Mouse (Mus musculus) stomach, postnatal 0 days (tissue): ENCODE measurements around the gene Fcnb. TPM values are rescaled to one million over a fixed set of nuclear protein-coding genes. Genes with fewer than 3 reads are reported as not detected.
A peak's percentile ranks its signal among the peaks of the same experiment; 100 is the strongest.

Source experiments
- ATAC-seq: fragments of 200-750 bp; cut with Nextera tagmentation; 2 replicates; pipeline ENCODE4 v1.8.0; 2017; ENCODE audit not compliant: low FRiP score, low TSS enrichment
- DNase-seq: peaks from one replicate; pipeline ENCODE4 v3.0.0-alpha.2; 2016; ENCODE audit warnings: low spot score
- H3K27ac ChIP-seq: fragments of 300-500 bp; sonication (generic); replicated peaks from 2 replicates; pipeline ENCODE4 v1.5.1; 2014; ENCODE audit warnings: mild to moderate bottlenecking, control low read depth
- H3K27me3 ChIP-seq: fragments of 300-500 bp; sonication (generic); 2 replicates; pipeline ENCODE4 v1.6.1; 2014; ENCODE audit warnings: low read length; ENCODE audit not compliant: control insufficient read depth, insufficient read depth
- H3K36me3 ChIP-seq: fragments of 300-500 bp; sonication (generic); 2 replicates; pipeline ENCODE4 v1.6.1; 2014; ENCODE audit warnings: low read length, mixed read lengths; ENCODE audit not compliant: control insufficient read depth, insufficient read depth
- H3K4me1 ChIP-seq: fragments of 300-500 bp; sonication (generic); replicated peaks from 2 replicates; pipeline ENCODE4 v1.6.1; 2014; ENCODE audit warnings: antibody characterized with exemption; ENCODE audit not compliant: control insufficient read depth, insufficient read depth
- H3K4me2 ChIP-seq: fragments of 300-500 bp; sonication (generic); replicated peaks from 2 replicates; pipeline ENCODE4 v1.6.1; 2014; ENCODE audit warnings: low read depth, mild to moderate bottlenecking, control low read depth, moderate library complexity
- H3K4me3 ChIP-seq: fragments of 300-500 bp; sonication (generic); 2 replicates; pipeline ENCODE4 v1.5.1; 2014; ENCODE audit warnings: low read depth, low read length, control low read depth
- H3K9ac ChIP-seq: fragments of 300-500 bp; sonication (generic); 2 replicates; pipeline ENCODE4 v1.6.1; 2014; ENCODE audit warnings: mild to moderate bottlenecking, low read length, control low read depth, mixed read lengths
- H3K9me3 ChIP-seq: fragments of 300-500 bp; sonication (generic); 2 replicates; pipeline ENCODE4 v1.6.1; 2016; ENCODE audit warnings: low read length; ENCODE audit not compliant: control insufficient read depth
- CTCF ChIP-seq: IDR thresholded peaks from 2 replicates; pipeline ENCODE4 v1.5.1; 2016; ENCODE audit warnings: antibody characterized with exemption, low read depth, mild to moderate bottlenecking, moderate library complexity
- EP300 ChIP-seq: optimal IDR thresholded peaks from 2 replicates; pipeline ENCODE3; 2016; ENCODE audit warnings: antibody characterized with exemption
- WGBS: fragments of 180-500 bp; shearing (Covaris S2); extraction: QIAGEN DNeasy Blood & Tissue Kit; methylation state at CpG from one replicate; pipeline ENCODE4 v1.1.7; 2014; 5-methylcytosine and 5-hydroxymethylcytosine counted together
- polyA plus RNA-seq: library from polyadenylated mRNA; unstranded; fragments of >200 nt; fragmentation: Nextera tagmentation; extraction: Ambion mirVana; gene quantifications from 2 replicates; pipeline ENCODE4 v1.2.1, GENCODE M21; 2015

The Fcnb gene
- polyA plus RNA-seq: 0.13 and 0.41 TPM in 2 replicates

DNA sequence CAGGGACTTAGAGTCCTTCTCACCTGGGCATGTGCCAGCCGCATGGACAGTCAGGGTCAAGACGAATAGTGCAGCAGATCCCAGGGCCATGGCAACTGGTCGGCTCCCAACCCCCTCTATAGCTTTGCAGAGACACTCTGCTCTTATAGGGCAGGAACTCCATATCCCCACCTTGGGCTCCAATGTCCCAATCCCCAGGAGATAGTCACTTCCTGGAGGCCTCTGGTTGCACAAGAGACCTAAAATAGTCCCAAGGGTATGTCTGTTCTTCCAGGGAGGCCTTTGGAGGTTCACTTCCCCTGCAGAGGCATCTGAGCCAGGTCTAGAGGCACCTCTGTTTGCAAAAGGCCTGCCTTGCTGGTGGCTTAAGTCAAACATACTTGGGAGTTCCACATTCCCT is at the start of gene Fcnb:
Gene Fcnb (minus strand): TSS at position 118 of the 400 bp plus-strand sequence.
- no peak for DNase-seq
- H3K36me3 ChIP-seq: no peaks in the 10 kb centered on the region
- TF ChIP-seq CTCF: no peak
- TF ChIP-seq EP300: no peak
- H3K9ac ChIP-seq: no peak within 1 kb of the TSS
- no peak within 1 kb of the TSS for H3K27ac ChIP-seq
- ATAC-seq: no peak
- H3K4me3 ChIP-seq: no peak within 1 kb of the TSS
- no peaks in the 10 kb centered on the region for H3K9me3 ChIP-seq
- no peaks in the 10 kb centered on the region for H3K4me1 ChIP-seq
- no peak within 1 kb of the TSS for H3K4me2 ChIP-seq
- WGBS: 80% methylated on average over 3 of the region's 3 CpGs
- no peaks in the 10 kb centered on the region for H3K27me3 ChIP-seq

DNA sequence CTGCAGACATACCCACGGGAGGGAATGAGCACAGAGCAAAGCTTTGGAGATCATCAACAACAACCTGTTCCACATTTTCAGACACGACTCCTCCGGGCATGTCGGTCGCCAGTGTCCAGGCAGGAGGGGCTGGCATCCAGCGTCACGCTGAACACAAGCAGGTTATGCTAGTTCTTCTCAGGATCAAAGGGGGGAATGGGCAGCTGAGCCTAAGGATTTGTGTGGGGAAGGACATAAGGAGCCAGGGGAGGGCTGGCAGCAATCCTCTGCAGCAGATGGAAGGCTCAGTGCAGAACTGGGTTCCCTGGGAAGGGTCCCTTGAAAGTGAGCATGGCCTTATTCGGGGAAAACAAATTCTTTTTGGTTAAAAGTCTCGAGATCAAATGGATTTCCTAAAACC is 49.1 kb upstream of the Fcnb start:
- Histone ChIP-seq H3K4me1 (no peaks in the 10 kb centered on the region), H3K4me3 (no peak overlapping the region), H3K9me3 (no peaks in the 10 kb centered on the region), H3K36me3 (no peaks in the 10 kb centered on the region), H3K9ac (no peak overlapping the region), H3K27ac (no peak overlapping the region), H3K27me3 (no peaks in the 10 kb centered on the region), H3K4me2 (no peak overlapping the region)
- no peak for ATAC-seq
- 69% methylated on average over 9 of the region's 9 CpGs for WGBS
- DNase-seq: no peak
- TF ChIP-seq CTCF: no peak
- no peak for TF ChIP-seq EP300

DNA sequence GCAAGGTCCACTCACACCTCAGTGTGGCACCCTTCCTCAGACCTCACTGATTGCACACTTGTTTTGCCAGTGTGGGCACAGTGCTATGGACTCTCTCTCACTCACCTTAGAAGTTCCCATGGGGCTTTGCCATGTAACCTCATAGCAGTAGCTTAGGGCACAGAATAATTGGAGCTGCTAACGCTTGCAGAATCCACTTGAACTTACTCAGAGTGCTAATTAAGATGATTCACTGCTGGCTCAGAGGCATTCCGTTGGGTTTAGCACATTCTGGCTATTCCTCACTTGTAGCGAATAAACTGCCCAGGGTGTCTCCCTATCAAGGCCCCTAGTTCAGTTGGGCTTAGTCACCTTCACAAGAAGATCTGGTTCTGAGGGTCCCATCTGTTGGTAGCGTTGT is 47.4 kb upstream of the Fcnb start:
- no peak for TF ChIP-seq CTCF
- TF ChIP-seq EP300: no peak
- no peak for ATAC-seq
- H3K27ac ChIP-seq: no peak overlapping the region
- no peak overlapping the region for H3K9ac ChIP-seq
- H3K4me3 ChIP-seq: no peak overlapping the region
- DNase-seq: no peak
- no peaks in the 10 kb centered on the region for H3K27me3 ChIP-seq
- no peaks in the 10 kb centered on the region for H3K4me1 ChIP-seq
- H3K36me3 ChIP-seq: no peaks in the 10 kb centered on the region
- WGBS: 71% methylated on average over 4 of the region's 4 CpGs
- no peak overlapping the region for H3K4me2 ChIP-seq
- no peaks in the 10 kb centered on the region for H3K9me3 ChIP-seq

DNA sequence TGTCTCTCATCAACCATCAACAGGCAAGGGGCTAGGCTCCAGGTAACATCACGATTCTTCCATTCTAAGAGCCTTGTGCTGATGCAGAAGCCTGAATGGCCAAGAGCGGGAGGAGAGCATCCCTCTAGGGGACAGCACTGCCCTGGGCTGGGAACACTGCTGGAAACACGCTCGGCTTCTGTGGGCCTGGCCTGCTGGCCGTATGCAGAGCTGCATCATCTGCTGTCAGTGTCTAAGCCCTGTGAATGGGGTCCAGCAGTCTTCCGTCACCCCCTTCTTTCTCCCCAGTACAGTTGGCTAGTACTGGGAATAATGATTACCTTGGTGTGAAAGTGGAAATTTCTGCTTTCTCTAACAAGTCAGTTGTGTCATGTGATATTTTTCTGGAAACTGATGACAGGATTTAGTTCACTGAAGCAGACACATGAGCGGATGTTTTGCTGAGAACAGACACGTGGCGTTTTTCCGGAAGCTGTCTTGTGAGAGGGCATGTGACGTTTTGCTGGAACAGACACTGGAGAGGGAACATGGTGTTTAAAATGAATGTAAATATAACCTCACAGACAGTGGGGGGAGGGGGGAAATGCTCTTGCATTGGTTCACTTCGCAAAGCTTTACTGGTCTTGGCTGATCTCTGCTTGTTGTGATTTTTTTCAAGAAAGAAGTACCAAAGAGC is 42.2 kb upstream of the Fcnb start:
- 49% methylated on average over 12 of the region's 12 CpGs for WGBS
- Histone ChIP-seq H3K9ac (no peak overlapping the region), H3K4me1 (no peaks in the 10 kb centered on the region), H3K9me3 (no peaks in the 10 kb centered on the region), H3K27ac (no peak overlapping the region), H3K27me3 (no peaks in the 10 kb centered on the region), H3K4me2 (no peak overlapping the region), H3K36me3 (no peaks in the 10 kb centered on the region), H3K4me3 (no peak overlapping the region)
- peak; percentile 36 for TF ChIP-seq CTCF
- no peak for TF ChIP-seq EP300
- ATAC-seq: peak; percentile 64; the same call in 1 of the 2 replicates
- no peak for DNase-seq

DNA sequence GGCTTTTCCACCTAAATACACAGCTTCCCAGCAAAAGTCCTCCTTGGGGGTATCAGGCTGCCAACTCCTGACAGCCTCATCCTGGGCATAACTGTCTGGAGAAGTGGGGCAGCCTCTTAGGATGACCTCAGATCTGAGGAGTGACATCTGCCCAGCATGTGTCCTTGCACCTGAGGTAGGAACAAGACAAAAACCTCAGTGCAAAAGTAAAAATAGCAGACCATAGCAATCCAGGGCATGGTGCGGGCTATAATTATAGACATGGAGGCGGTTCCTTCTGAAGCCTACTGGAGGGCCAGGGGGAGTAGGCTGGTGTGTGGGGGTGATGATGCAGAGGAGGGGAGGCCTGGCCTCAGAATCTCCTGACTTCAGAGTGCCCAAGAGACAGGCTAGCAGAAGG is 39.2 kb upstream of the Fcnb start:
- DNase-seq (no peak), ATAC-seq (no peak)
- no peak overlapping the region for H3K4me2 ChIP-seq
- no peaks in the 10 kb centered on the region for H3K9me3 ChIP-seq
- H3K27ac ChIP-seq: no peak overlapping the region
- H3K9ac ChIP-seq: no peak overlapping the region
- 89% methylated on average over 2 of the region's 2 CpGs for WGBS
- no peaks in the 10 kb centered on the region for H3K27me3 ChIP-seq
- no peaks in the 10 kb centered on the region for H3K36me3 ChIP-seq
- H3K4me3 ChIP-seq: no peak overlapping the region
- TF ChIP-seq CTCF (no peak), EP300 (no peak)
- no peaks in the 10 kb centered on the region for H3K4me1 ChIP-seq

DNA sequence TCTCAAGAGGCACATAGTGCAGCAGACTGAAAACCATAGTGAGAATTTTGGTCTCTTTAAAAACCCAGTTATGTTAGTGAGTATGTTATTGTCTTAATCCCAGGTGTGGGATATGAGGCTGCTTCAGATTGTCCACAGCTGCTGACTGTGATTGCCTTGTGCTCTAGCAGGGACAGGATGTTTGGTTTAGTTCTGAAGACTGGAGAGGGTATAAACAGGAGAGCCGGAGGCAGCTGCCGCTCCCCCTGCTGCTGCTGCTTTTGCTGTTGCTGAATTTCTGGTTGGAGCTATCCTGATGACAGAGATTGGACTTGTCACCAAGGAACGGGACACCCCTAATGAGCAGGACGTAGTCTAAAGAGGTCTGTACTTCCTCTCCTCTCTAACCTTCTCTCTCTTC is 36.6 kb upstream of the Fcnb start:
- Histone ChIP-seq H3K27me3 (no peaks in the 10 kb centered on the region), H3K9me3 (no peaks in the 10 kb centered on the region), H3K27ac (no peak overlapping the region), H3K4me3 (no peak overlapping the region), H3K4me1 (no peaks in the 10 kb centered on the region), H3K4me2 (no peak overlapping the region), H3K9ac (no peak overlapping the region), H3K36me3 (no peaks in the 10 kb centered on the region)
- ATAC-seq (no peak), DNase-seq (no peak)
- TF ChIP-seq CTCF (no peak), EP300 (no peak)
- whole genome bisulfite sequencing: 40% methylated on average over 4 of the region's 4 CpGs
